Mouse (Mus musculus): ENCODE measurements around the gene Pkp3. TPM values are rescaled to one million over a fixed set of nuclear protein-coding genes. Genes with fewer than 3 reads are reported as not detected.
A peak's percentile ranks its signal among the peaks of the same experiment; 100 is the strongest.

Pkp3 gene
- total RNA-seq, 2 experiments from 2014 or later, result not detected

DNA sequence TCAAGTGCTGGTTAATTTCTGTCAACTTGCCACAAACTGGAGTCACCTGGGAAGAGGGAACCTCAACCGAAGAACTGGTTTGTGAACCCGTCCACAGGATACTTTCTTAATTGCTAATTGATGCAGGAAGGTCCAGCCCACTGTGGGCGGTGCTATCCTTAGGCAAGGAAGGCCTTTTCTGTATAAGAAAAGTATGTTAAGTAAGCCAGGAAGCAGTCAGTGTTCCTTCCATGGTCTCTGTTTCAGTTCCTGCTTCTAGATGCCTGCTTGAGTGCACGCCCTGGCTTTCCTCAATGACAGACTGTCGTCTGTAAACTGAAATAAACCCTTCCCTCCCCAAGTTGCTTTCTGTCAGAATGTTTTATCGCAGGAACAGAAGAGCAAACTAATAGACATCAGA is 21.0 kb upstream of the Pkp3 start:
- DNase-seq (ENCODE audit: low spot score in 2 of 2), result no peak

DNA sequence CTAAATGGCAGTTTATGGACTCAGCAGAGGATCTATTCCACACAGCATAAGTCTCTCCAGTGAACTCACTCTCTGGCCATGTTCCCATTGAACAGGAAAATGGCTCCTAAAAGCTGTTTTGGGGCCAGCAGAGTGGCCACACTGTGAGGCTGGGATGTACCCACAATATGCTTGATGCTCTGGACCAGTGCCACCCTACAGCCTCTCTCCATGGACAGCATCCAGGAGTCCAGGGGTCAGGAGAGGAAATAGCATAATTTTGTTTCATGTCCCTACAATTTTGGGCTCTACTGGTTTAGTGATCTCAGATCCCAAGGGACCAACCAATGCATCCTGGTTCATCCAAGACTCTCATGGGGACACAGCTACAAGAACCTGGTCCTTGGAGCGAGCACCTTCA is 20.5 kb upstream of the Pkp3 start:
- no peak for DNase-seq (ENCODE audit: low spot score in 2 of 2)

DNA sequence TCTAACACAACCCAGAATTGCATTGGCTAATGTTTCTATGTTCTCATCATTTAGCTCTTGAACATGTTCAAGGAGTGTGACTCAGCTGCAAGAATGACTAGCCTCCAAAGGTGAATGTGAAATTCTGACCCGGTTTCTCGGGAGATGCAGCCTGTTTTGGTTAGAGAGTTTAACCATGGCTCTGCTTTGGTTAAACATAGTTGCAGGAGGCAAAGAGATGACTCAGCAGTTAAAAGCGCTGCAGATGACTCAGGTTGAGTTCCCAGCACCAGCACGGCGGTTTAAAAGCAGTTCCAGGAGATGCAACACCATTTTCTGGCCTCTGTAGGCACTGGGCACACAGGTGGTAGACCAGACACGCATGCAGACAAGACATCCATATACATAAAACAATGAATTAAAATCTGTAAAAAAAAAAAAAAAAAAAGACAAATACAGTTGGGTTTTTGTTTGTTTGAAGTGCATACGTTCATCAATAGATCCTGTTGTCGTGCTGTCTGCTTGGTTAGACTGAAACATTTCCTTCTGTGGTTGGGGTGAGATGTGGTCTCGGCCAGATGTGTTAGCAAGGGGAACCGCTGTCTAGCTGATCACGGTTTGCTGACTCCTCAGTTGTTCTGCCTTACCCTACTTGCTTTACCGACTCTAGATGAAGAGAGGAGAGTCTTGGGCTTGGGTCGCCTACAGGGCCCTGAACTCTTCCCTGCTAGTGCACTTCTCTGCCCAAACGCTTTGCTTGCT is 19.2 kb upstream of the Pkp3 start:
- no peak for DNase-seq (ENCODE audit: low spot score in 2 of 2)

DNA sequence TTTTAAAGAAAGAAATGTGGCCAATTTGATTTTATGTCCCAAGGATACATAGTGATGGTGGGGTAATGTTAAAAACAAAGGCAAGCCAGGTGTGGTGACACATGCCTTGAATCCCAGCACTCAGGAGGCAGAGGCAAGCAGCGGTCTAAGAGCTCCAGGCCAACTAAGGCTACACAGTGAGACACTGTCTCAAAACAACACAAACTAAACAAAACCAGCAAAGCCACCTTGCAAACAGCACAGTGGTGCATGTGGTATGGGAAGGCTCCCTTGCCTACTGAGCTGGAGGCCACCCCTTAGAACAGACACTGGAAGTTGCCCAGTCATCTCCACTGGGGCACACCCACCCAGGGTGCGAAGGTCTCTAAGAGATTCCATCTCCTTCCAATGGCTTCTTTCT is 18.1 kb upstream of the Pkp3 start:
- no peak for DNase-seq (ENCODE audit: low spot score in 2 of 2)

DNA sequence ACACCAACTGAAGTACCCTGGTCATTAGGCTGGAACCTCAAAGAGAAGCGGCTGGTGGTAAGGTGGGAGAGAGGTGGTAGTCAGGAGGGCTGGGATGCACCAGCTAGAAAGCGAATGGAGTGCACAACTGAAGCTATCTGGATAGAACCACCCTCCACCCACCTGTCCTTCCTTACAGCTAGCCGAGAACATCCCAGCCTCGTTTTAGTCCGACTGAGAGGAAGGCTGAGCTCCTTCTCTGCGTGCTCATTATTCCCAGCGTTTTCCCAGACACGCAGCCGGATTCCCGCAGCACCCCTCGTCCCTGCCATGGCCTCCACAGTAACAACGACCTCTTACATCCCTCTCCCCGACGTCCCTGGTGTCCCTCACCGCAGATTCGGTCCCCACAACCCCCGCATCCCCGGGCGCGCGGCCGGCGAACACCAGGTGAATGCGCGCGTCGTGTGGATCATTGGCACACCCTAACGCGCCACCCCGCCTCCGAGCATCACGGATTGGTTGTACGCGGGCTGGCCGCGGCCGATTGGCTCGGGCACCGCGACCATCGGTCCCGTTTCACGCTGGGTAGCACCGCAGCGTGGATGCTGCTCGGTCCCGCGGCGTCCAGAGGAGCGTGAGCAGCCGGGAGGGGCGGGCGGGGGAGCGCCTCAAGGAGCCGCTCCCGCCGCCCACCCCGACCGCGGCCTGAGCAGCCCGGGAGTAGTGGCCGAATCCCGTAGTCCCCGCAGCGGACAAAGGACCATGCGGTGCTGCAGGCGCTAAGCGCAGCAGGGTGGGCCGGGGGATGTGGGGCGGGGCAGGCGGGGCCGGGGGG is 17.4 kb upstream of the Pkp3 start, which contains the start of gene B4galnt4:
TSS of gene B4galnt4 (plus strand) at position 679 of the 817 bp plus-strand sequence.
- peak; percentile 92 to 96 for DNase-seq (ENCODE audit: low spot score in 2 of 2)

DNA sequence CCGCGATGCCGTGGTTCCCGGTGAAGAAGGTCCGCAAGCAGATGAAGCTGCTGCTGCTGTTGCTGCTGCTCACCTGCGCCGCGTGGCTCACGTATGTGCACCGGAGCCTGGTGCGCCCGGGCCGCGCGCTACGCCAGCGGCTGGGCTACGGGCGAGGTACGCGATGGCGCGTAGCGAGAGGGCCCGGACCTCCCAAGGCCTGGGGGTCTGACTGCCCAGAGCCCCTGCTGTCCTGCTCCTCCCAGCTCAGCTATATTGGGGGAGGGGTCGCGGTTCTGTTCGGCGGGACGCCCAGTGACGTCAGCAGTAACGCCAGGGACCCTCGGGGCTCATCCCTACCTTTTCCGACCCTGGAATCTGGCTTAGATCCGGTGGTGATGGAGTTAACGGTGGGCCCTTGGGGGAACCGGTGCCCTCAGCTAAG is 16.7 kb upstream of the Pkp3 start:
- no peak for DNase-seq (ENCODE audit: low spot score in 2 of 2)

DNA sequence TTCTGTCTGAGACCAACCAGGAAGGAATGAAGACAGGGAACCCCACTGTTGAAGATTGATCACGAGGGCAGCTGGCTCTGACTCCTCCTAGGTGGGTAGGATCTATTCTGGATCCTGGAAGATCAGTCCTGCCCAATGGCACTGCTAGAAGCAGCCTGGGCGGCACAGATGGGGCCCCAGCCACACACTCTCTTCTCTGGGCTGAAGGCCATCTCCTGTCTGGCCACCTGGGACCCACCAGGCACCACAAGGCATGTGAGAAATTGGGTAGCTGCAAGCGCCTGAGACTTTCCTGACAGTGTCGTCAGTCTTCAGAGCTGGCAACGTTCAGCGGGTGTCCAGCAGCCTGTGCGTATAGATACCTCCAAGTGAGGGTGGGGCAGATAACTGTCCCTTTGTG is 15.5 kb upstream of the Pkp3 start:
- no peak for DNase-seq (ENCODE audit: low spot score in 2 of 2)

DNA sequence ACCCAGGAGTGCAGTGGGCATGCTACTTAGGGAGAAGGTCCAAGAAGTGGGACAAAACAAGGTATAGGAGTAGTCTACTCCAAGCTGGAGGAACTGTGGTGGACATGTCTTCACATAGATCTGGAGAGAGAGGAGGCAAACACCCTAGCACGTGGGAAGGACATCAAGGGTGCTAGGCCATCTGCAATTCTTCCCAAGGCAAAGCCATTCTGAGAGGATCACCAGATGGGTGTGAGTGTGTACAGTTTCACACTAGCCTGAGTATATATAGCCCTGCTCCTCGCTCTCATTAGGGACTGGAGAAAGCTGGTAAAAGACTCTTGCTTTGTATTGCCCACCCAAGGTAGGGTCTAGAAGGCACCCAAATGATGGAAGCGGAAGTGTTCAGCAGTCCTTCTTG is 14.7 kb upstream of the Pkp3 start:
- no peak for DNase-seq (ENCODE audit: low spot score in 2 of 2)

DNA sequence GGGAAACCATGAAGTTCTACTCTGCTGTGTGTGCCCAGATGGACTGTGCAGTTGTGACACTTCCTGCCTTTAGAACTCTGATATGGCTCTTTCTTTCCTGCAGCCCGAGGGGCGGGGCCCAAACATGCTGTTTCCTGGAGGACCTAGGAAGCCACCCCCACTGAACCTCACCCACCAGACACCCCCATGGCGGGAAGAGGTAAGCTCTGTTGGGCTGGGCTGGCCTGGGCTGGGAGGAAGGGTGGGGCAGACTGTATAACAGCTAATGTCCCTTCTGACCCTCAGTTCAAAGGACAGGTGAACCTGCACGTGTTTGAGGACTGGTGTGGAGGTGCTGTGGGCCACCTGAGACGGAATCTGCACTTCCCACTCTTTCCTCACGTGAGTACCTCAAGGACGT is 13.8 kb upstream of the Pkp3 start:
- no peak for DNase-seq (ENCODE audit: low spot score in 2 of 2)

DNA sequence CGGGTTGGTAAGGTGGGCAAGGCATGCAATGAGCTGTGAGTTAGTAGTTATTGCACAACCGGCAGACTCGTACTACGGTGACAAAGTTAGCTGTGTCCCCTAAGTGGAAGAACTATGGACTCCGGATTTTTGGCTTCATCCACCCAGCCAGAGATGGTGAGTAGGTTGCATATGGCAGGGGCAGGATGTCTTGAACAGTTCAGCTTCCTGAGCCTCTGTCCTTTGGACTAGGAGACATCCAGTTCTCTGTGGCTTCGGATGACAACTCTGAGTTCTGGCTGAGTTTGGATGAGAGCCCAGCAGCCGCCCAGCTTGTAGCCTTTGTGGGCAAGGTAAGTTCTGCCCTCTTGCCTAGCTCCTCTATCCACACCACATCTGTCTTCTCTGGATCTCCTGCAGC is 13.4 kb upstream of the Pkp3 start:
- DNase-seq (ENCODE audit: low spot score in 2 of 2), result no peak

DNA sequence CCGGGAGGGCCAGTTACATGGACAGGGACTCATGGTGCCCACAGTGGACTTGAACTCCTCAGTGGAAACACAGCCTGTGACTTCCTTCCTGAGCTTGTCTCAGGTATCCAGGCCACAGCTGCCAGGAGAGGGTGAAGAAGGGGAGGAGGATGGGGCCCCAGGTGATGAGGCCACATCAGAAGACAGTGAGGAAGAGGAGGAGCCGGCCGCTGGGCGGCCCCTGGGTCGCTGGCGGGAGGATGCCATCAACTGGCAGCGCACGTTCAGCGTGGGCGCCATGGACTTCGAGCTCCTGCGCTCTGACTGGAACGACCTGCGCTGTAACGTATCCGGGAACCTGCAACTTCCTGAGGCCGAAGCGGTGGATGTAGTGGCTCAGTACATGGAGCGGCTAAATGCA is 9.7 kb upstream of the Pkp3 start:
- no peak for DNase-seq (ENCODE audit: low spot score in 2 of 2)

DNA sequence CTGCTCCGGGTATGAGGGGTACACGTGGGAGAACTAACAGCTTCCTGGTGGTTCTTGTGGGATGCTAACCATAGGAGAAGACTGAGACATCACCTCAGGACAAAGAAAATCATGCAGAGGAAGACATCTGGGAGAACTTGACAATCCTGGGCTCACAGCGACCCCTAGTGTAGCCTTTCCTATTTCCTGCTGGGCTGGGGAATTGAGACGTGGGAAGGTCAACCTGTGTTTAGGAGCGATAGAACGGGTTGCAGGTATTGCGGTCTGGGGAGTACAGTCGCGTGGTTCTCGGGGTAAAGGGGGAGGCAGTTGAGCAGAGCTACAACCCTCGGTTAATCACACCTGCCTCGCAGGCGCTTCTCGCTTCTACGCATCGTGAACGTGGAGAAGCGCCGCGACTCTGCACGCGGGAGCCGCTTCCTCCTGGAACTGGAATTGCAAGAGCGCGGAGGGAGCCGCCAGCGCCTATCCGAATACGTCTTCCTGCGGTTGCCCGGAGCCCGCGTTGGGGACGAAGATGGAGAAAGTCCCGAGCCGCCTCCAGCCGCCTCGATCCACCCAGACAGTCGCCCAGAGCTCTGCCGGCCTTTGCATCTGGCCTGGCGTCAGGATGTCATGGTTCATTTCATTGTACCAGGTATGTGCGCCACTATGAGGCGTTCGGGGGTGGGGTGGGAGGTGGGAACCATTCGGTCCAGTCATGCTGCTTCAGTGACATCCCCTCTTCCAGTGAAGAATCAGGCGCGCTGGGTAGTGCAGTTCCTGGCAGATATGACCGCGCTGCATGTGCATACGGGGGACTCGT is 7.8 kb upstream of the Pkp3 start:
- peak; percentile 66 to 88 for DNase-seq (ENCODE audit: low spot score in 2 of 2)

DNA sequence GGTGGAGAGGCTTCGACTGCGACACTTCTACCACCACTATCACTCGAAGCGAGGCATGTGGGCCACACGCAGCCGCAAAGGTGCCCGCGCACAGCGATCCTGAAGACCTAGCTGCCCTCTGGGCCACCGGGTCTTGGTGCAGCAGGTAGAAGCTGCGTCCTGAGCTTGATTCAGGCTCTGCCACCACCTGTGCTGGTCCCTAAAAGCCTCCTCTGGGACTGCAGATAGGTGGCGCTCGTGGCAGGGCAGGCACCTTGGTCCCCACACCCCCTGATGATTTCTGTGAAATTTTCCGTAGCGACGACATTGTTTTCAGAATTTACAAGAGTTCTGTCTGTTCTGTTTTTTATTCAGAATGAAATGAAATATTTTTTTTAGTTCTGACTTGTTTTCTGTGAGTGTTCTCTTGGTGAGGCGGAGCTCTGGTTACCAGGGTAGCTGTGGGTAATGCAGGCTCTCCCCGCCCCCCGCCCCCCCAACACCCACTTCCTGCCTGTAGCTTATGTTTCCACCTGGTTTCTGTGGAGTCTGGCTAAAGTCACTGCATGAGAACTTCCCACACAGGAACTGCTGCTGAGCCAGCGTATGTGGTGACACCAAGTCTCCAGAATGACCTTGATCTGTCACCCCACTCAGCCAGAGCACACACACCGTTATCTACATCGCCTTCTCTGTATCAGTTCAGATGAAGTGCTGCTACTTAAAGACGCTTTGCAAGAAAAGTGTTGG is 5.8 kb upstream of the Pkp3 start:
- DNase-seq (ENCODE audit: low spot score in 2 of 2), result peak in 1 of 2 experiments; percentile 76

DNA sequence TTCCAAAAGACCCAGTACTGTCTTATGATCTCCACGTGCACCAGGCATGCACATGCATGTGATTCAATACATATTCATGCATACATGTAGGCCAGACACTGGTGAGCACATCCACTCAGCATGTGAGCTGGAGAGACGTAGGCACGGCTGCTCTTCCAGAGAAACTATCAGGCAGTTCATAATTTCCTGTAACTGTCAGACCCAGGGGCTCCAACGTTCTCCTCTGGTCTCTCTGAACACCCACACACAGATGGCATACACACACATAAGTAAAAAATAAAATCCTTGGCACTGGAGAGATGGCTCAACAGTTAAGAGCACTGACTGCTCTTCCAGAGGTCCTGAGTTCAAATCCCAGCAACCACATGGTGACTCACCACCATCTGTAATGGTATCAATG is 4.2 kb upstream of the Pkp3 start:
- peak in 1 of 2 experiments; percentile 60 for DNase-seq (ENCODE audit: low spot score in 2 of 2)

DNA sequence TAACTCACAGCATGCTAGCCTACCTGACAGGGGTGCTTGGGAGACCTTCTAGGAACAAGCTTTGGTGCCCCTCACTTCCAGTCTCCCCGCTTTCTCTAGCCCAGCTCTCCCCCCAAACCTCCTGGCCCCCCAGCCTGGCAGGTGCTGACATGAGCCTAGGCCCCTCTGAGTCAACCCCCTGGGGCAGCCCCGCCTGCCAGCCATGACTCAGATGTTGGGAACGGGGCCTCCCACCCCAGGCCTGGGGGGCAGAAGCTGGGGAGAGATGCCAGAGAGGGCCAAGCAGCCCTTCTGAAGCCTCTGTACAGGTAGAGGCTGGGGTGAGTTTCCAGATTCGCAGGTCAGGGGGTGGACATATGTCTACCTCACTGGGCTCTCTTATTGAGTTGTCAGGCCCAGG is 858 bp downstream of the Pkp3 start:
- DNase-seq (ENCODE audit: low spot score in 2 of 2), result no peak

DNA sequence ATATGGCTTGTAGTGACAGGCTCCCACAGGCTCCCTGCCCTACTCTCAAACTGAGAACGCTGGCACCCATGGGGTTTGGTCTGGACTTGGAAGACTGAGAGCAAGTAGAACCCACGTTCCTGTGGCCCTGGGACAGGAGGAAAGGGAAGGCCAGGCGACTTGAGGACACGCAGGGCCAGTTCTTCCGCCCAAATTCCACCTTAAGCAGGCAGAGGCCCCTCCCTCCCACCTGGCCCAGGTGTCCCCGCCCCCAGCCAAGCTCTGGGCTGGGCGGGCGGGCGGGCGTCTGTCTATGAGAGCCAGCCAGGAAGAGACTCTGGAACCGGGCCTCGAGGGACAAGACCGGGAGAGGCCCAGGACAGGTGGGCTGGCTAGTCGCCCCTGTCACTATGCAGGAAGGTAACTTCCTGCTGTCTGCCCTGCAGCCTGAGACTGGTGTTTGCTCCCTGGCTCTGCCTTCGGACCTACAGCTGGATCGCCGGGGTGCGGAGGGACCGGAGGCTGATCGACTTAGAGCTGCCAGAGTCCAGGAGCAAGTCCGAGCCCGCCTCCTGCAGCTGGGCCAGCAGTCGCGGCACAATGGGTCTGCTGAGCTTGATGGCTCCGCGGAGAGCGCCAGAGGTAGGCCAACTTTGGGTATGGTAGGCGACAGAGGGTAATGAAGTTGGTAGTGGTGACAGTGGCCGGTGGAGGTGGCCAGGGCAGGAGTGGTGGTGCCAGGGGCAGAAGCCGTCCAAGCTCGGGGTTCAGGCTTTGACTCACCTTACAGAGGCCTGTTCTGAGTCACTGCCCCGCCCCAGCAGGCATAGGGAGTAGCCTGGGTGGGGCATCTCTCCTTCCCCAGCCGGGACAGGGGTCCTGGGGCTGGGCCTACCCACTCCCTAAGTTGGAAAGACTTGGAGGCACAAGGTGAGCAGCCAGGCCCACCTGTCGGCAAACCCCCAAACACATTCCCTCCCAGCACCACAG is 1.7 kb downstream of the Pkp3 start:
- DNase-seq (ENCODE audit: low spot score in 2 of 2), result no peak

DNA sequence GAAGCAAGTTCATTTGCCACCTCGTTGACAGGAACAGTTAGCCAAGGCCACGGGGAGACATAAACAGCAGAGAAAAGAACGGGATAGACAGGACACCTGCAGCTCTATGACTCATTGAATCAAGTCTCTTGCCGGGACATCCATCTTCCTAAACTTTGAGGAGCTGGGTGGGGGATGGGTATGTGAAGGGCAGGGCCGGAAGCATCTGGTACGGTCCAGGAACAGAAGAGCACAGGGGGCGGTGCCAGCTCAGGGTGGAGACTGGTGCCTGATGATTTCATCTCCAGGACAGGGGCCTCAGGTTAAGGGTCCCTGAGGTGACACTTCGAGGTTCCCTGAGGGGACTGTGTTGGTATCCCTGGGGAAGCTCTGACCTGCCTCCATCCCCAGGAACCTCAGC is 9.9 kb downstream of the Pkp3 start:
- DNase-seq (ENCODE audit: low spot score in 2 of 2), result no peak

DNA sequence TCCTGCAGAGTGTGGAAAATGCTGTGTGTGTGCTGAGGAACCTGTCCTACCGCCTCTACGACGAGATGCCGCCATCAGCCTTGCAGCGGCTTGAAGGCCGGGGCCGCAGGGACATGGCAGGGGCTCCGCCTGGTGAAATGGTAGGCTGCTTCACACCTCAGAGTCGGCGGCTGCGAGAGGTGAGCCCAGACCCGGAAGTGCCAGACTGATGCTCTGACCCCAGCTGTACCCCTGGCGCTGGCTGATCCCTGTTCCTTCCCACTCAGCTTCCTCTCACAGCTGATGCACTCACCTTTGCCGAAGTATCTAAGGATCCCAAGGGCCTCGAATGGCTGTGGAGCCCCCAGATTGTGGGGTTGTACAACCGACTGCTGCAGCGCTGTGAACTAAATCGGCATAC is 10.5 kb downstream of the Pkp3 start:
- DNase-seq (ENCODE audit: low spot score in 2 of 2), result no peak

DNA sequence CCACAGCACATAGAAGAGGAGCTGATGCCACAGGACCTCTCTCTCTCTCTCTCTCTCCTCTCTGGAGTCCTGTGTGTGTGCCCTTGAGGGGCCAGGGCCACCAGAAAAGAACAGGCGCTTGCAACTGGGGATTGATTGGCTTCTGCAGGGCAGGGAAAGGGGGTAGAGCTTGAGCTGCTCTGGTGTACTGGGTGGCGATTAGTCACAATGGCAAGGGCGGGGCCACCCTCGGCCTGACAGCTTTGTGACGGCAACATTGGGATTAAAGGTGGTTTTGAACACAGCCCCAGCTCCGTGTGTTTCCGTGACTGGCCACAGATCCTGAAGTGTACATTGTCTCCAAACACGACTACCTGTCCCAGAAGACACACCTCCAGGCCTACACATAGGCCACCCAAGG is 12.2 kb downstream of the Pkp3 start:
- no peak for DNase-seq (ENCODE audit: low spot score in 2 of 2)

Measured in layer of hippocampus, adult 18-20 months (tissue).